Mouse (Mus musculus) ES-E14 (cell line): Measurements from ENCODE around the gene Olfr1442.

Experiments used
- HCFC1 ChIP-seq: IDR thresholded peaks from 2 replicates; pipeline ENCODE4 v1.6.1; 2012; ENCODE audit warnings: low read length, inconsistent platforms, borderline replicate concordance; ENCODE audit not compliant: insufficient read depth
- ZNF384 ChIP-seq: IDR thresholded peaks from 2 replicates; pipeline ENCODE4 v1.6.1; 2012; ENCODE audit warnings: low read depth, low read length, inconsistent platforms

GRCm38 (mm10) chr19:12671051-12671450, 812 bp downstream of the Olfr1442 start:
- TF ChIP-seq HCFC1, result no peak
- no peak for TF ChIP-seq ZNF384
